Mouse (Mus musculus) spleen, postnatal 4 days (tissue): ENCODE measurements around the gene Dnmt1.

Experiments used
- DNase-seq, 2 experiments: peaks; one replicate each; pipeline ENCODE4 v3.0.0; 2022; ENCODE audit warnings: low spot score in 2 of 2

The Dnmt1 gene

GRCm38 (mm10) chr9:20976961-20977689 is 17.4 kb upstream of the Dnmt1 start:
- DNase-seq: no peak

- peak; percentile 62 to 82 for DNase-seq
Observed at GRCm38 (mm10) chr9:20976216-20976960, 16.7 kb upstream of the Dnmt1 start, which contains the start of gene S1pr2. Gene S1pr2, minus strand, starts transcription at chr9:20976781.

GRCm38 (mm10) chr9:20975431-20976215 is 15.9 kb upstream of the Dnmt1 start:
- DNase-seq: no peak

- no peak for DNase-seq
Observed at GRCm38 (mm10) chr9:20973682-20974075, 14.0 kb upstream of the Dnmt1 start.

GRCm38 (mm10) chr9:20973001-20973681 is 13.5 kb upstream of the Dnmt1 start:
- no peak for DNase-seq

GRCm38 (mm10) chr9:20972141-20972992 is 12.7 kb upstream of the Dnmt1 start:
- no peak for DNase-seq

- no peak for DNase-seq
Observed at GRCm38 (mm10) chr9:20971751-20972140, 12.1 kb upstream of the Dnmt1 start.

- no peak for DNase-seq
Observed at GRCm38 (mm10) chr9:20966747-20967146, 7.1 kb upstream of the Dnmt1 start.

GRCm38 (mm10) chr9:20966008-20966407 is 6.3 kb upstream of the Dnmt1 start:
- no peak for DNase-seq

GRCm38 (mm10) chr9:20965606-20966005 is 5.9 kb upstream of the Dnmt1 start:
- no peak for DNase-seq

- DNase-seq: no peak
Observed at GRCm38 (mm10) chr9:20961557-20961956, 1.9 kb upstream of the Dnmt1 start.

- no peak for DNase-seq
Observed at GRCm38 (mm10) chr9:20956989-20957388, 2.7 kb downstream of the Dnmt1 start.

GRCm38 (mm10) chr9:20952520-20953227 is 7.0 kb downstream of the Dnmt1 start:
- peak; percentile 95 to 98 for DNase-seq

GRCm38 (mm10) chr9:20951966-20952519 is 7.6 kb downstream of the Dnmt1 start:
- no peak for DNase-seq

- DNase-seq: no peak
Observed at GRCm38 (mm10) chr9:20951441-20951840, 8.2 kb downstream of the Dnmt1 start.

GRCm38 (mm10) chr9:20950419-20950818 is 9.3 kb downstream of the Dnmt1 start:
- no peak for DNase-seq

- no peak for DNase-seq
Observed at GRCm38 (mm10) chr9:20946066-20946880, 13.4 kb downstream of the Dnmt1 start.

GRCm38 (mm10) chr9:20944697-20945370 is 14.9 kb downstream of the Dnmt1 start:
- no peak for DNase-seq
